Mouse (Mus musculus) frontal cortex, adult 2 months (tissue): ENCODE data around the gene Prickle4. TPM values are rescaled to one million over a fixed set of nuclear protein-coding genes. Genes with fewer than 3 reads are reported as not detected.
"Not testable (repeated sequence)": the region's sequence is repeated elsewhere in the genome, so short reads cannot be mapped to it uniquely, and the experiment has no call there.

Experiments
- DNase-seq, 2 experiments: peaks; one replicate each; pipeline ENCODE4 v3.0.0; 2022; ENCODE audit warnings: low spot score in 1 of 2; ENCODE audit errors: extremely low spot score in 1 of 2
- polyA plus RNA-seq: library from polyadenylated mRNA; depleted of rRNA; stranded (reverse); fragments of >200 nt; gene quantifications from 2 replicates; pipeline ENCODE4 v1.2.3, GENCODE M21; 2012; rRNA removed

Gene Prickle4
- polyA plus RNA-seq, 1 experiment, result 1.0 TPM

GRCm38 (mm10) chr17:47672311-47673111 lies 22.0 kb downstream of the Prickle4 start:
- peak in 1 of 2 experiments; percentile 48 for DNase-seq

- no peak for DNase-seq
Observed at GRCm38 (mm10) chr17:47671988-47672310, 22.6 kb downstream of the Prickle4 start.

- no peak for DNase-seq
Observed at GRCm38 (mm10) chr17:47669166-47669565, 25.4 kb downstream of the Prickle4 start.

- no peak for DNase-seq
Observed at GRCm38 (mm10) chr17:47664474-47664873, 30.1 kb downstream of the Prickle4 start.

- no peak for DNase-seq
Observed at GRCm38 (mm10) chr17:47663009-47663713, 31.4 kb downstream of the Prickle4 start.

GRCm38 (mm10) chr17:47658741-47659243 lies 35.7 kb downstream of the Prickle4 start:
- no peak for DNase-seq

GRCm38 (mm10) chr17:47657901-47658300 lies 36.6 kb downstream of the Prickle4 start:
- no peak for DNase-seq

- no peak for DNase-seq
Observed at GRCm38 (mm10) chr17:47655697-47656096, 38.8 kb downstream of the Prickle4 start.

GRCm38 (mm10) chr17:47654346-47654745 lies 40.2 kb downstream of the Prickle4 start:
- not testable (repeated sequence) for DNase-seq

- DNase-seq, result no peak
Observed at GRCm38 (mm10) chr17:47651953-47652352, 42.6 kb downstream of the Prickle4 start.

GRCm38 (mm10) chr17:47648966-47649365 lies 45.6 kb downstream of the Prickle4 start:
- DNase-seq, result no peak

GRCm38 (mm10) chr17:47646683-47647082 lies 47.9 kb downstream of the Prickle4 start:
- peak; percentile 36 to 63 for DNase-seq

GRCm38 (mm10) chr17:47642992-47643391 lies 51.5 kb downstream of the Prickle4 start:
- DNase-seq, result no peak

Other genes with a start within 250 kb of the Prickle4 start
- 30.5 and 32.6 TPM in 2 replicates for gene Taf8, start 192.4 kb downstream of the Prickle4 start, polyA plus RNA-seq
- gene Ccnd3, start 189.7 kb downstream of the Prickle4 start, polyA plus RNA-seq, result 34.4 and 36.0 TPM in 2 replicates
- gene Bysl, start 83.2 kb downstream of the Prickle4 start, polyA plus RNA-seq, result 18.0 TPM in 2 replicates
- gene Med20, start 83.2 kb downstream of the Prickle4 start, polyA plus RNA-seq, result 33.2 and 34.6 TPM in 2 replicates
- 3.5 and 3.7 TPM in 2 replicates for gene Gm20517, start 83.1 kb downstream of the Prickle4 start, polyA plus RNA-seq
- gene Usp49, start 64.0 kb downstream of the Prickle4 start, polyA plus RNA-seq, result 12.4 and 13.1 TPM in 2 replicates
- gene Tomm6, start 6.3 kb downstream of the Prickle4 start, polyA plus RNA-seq, result 143 and 168 TPM in 2 replicates
- 39.1 and 39.9 TPM in 2 replicates for gene Frs3, start 5.7 kb downstream of the Prickle4 start, polyA plus RNA-seq
- gene Gm21981, start 281 bp downstream of the Prickle4 start, polyA plus RNA-seq, result 4.3 and 6.6 TPM in 2 replicates
- not detected in 2 replicates for gene Pgc, start 32.1 kb upstream of the Prickle4 start, polyA plus RNA-seq
- gene Tfeb, start 42.3 kb upstream of the Prickle4 start, polyA plus RNA-seq, result 9.5 and 9.9 TPM in 2 replicates
- gene Mdfi, start 140.0 kb upstream of the Prickle4 start, polyA plus RNA-seq, result 3.8 and 4.6 TPM in 2 replicates
- 41.7 and 50.1 TPM in 2 replicates for gene Foxp4, start 229.9 kb upstream of the Prickle4 start, polyA plus RNA-seq